Mouse (Mus musculus) skeletal muscle tissue, adult 2 months (tissue): Measurements from ENCODE around the gene Wars2.
A peak's percentile ranks its signal among the peaks of the same experiment; 100 is the strongest.

Source experiments
- DNase-seq: peaks from one replicate; pipeline ENCODE4 v3.0.0-alpha.2; 2012; ENCODE audit warnings: low read depth, low spot score

The Wars2 gene

DNA sequence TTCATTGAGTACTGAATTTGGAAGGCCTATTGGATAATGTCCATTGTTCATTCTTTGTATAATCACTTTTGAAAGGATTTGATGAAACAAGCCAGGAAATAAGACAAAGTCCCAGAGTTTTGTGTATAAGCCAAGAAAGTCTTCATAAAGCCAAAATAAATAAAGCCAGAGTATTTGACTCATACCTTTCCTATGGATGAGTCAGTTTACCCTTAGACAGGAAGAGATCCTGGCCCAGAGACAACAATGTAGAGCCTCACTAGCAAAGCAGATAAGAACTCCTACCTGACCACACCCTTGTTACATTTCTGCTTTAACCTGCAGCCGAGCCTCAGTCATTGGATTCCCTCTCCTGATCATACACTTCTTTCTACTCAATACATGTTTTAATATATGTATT lies 47.2 kb downstream of the Wars2 start:
- no peak for DNase-seq

DNA sequence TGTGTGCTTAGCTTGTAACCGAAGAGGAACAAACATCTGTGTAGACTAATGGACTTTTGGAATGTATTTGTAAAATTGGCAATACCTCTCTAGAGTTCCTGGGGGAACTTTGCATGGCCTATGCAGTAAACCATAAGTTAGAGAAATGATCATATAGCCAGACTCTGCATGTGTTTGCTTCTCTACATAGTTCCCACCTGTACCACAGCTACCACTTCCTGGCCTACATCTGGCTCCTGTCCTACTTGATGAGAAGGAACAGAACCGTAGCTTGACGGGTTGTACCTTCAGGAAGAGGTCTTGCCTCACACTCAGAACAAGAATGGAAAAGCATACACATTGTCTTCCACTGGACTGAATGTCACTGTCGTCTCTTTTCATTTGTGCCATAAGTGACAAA lies 52.7 kb downstream of the Wars2 start:
- DNase-seq: no peak

DNA sequence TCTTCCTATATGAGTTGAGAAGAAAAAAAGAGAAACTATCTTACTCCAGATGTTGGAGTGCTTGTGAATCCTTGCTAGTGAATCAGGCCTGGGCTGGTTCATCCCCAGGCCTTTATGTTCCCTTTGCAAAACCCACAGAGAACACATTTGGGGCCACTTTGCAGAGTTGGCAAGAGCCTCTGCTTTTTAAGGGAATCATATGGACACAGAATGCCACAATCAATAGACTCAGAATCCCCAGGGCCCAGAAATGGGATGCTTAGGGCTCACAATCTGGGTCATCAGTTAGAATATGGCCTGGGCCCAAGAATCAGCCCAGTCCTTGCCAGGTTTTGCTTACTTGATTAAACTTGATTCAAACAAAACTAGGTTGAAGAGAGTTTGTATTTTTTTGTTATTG lies 62.5 kb downstream of the Wars2 start:
- DNase-seq: no peak

DNA sequence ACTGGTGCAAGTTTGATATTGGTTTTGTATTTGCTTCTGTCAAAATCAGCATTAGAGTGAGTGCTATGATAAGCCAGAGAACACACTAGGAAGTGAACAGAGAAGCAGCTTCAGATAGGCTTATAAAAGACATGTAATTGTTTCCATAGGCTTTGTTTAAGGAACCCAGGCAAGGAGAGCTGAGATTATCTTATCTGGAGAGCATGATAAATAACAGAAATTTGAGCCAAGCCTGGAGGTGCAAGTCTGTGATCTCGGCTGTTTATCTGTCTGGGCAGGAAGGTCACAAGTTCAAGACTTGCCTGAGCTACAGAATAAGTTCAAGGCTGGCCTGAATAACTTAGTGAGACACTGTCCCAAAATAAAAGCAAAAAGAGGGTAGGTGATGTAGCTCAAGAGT lies 67.5 kb downstream of the Wars2 start:
- no peak for DNase-seq

DNA sequence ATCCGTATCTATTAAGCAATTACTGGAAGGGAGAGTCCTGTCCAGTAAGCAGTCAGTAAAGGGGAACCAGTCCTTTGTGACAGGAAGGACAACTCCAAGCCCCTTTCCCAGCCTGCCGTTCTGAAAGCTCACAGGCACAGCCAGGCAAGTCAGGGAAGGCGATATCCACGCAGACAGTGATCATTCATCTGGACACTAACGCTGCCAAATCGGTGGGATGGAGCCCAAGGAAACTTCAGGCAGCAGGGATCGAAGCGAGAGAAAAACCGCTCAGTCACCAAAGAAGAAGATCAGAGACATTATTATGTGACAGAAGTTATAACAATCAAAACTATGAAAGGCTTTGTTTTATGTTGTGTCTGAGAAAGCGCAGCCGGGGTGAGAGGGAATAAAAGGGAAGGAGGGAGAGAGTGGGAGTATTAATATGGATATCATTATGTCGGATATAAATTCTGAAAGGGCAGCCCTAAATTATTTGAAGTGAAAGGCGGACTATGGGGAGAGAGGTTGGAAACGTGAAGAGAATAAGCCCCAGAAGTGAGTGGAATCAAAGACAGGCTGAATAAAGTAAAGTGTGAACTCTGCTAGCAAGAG lies 70.3 kb downstream of the Wars2 start:
- DNase-seq: no peak

DNA sequence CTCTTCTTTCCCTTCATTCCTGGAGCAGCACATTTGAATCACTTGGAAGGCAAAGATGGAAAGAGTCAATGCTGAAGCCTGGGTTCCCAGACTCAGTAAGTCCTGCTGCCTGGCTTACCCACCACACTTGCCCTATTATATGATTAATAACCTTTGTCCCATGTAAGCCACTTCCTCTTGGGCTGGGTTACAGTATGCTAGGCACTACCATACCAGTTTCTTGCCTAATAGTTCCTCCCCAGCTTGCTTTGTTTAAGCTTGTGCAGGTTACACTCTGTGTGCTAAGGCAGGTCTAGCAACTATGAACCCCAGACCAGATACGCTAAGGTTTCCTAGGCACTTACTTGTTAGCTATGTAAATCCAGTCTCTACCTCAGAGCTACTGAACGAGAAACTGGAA lies 86.9 kb downstream of the Wars2 start:
- no peak for DNase-seq

DNA sequence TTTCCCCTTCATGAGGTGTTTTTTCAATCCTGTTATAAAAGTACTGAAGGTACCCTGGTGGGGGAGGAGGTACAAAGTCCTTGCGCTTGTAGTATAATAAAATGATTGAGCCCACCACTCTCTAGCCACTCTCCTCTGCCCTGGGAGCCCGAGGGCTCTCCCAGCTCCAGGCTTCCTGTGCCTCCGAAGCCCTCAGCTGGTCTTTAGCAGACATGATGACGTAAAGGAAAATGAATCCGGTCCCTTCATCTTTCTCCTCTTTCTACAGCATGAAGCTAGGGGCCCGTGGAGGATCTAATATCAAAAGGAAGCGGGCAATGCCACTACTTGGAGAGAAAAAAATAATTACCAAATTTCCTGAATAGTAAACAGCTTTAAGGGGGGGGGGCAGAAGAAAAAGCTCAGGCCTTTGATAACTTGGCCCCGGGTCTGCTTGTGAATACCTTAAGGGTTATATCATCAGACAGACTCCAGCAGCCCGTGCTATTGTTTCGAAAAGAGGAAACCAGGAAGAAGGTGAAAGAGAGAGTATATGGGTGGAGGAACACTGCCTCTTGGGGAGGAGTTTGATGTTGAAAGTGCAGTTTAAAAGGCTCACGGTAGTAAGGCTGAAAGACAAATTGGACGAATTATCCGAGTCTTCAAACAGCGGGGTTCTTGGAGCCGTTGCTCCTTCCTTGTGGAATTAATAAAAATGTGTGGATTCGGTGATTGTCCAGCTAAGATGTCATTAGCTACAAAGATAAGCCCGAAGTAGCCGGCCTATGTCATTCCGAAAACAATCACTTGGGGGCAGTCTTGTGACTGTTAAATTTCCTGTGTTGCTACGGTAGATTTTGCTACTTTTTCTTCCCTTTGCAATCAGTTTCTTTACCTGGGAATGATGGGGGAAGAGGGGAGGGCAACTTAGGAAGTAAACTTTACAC lies 92.8 kb downstream of the Wars2 start:
- no peak for DNase-seq

DNA sequence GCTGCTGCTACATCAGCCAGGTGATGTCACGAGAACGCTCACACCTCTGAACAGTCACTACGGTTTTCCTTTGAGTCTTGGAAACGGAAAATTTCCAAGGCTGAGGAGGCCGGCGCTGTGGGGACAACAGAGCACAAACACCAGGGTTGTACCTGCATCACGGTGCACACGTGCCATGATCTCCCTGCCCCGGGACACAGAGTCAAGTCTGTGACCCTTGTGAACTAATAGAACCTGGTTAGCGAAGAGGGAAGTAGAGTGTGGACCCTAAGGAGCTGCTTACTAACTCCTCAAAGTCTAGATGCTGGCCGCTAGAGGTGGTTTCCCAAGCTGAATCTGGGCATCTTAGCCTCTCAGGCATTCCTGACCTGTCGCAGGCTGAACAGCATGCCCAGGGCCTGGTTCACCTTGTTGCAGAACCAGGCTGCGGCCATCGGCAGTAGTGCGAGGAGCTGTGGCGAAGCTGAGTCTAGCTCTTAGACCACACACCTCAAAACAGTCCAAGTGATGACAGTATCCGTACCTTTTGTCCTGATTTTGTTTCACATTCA lies 93.5 kb downstream of the Wars2 start:
- no peak for DNase-seq

DNA sequence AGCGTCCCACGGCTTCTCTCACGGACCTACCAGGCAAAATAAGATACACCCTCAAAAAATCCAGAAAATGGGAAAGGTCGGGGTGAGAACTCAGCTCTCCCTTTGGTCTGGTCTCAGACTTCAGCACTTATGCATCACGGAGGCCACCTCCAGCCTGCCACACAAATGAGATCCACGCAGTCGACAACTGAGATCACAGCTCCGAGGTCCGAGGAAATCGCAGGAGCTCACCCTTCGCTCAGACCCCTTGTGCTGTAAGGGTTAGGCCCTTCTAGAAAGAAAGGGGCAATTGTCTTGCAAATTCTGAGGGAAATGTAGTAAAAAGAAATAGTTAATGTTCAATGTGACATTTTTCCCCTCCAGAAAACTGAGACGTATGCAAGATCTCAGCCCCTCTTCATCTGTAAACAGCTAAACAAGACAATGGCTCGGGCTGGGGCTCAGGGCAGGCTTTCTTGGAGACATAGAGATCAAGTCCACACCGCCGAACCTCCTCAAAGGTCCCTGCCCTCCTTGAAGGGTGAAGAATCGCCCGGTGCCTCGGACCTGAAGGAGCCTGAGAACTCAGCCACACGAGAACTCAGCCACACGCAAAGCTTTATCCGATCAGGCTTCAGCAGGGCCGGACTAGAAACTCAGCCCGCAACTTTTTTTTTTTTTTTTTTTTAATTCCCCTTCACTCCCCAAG lies 94.4 kb downstream of the Wars2 start:
- DNase-seq: no peak

DNA sequence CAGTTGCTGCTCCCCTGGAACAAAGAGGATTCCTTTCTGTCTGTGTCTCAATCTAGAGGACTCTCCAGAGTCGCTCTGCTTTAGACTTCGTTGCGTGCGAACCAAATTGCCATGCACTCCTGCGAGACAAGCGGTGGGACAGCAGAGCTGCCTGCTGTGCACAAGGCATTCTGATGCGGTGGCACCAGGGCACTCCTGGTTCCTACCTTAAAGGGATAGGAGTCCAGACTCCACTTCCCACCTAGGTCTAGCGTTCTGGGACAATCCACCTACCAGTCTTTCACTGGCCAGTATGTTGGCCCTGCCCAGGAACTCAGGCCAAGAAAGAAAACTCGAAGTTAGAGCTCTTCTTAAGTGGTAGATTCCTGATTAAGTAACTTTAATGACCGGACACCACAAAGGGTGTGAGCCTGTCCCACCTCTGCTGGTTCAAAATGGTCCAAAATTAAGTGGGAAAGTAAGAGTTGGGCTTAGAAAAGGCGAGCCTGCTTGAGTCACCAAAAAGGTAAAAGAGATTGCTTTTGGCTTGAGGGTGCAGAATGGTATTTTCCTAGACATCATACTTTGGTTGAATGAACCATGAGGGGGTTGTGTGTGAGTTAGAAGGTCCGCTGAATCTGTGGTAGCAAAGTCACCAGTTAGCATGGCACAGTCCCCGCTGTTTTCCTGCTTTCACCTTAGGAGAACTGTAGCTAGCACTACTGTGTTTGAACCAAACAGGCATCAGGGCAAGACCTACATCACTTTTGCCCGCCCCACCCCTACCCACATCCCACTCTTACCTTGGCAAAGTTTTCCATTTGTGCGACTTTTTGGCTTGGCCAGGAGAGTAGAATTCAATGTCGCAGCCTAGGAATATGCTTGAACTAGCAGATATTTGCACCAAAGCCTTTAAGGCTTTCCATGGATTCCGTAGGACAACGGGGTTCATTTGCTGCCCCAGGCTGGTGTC lies 95.2 kb downstream of the Wars2 start:
- DNase-seq: no peak

DNA sequence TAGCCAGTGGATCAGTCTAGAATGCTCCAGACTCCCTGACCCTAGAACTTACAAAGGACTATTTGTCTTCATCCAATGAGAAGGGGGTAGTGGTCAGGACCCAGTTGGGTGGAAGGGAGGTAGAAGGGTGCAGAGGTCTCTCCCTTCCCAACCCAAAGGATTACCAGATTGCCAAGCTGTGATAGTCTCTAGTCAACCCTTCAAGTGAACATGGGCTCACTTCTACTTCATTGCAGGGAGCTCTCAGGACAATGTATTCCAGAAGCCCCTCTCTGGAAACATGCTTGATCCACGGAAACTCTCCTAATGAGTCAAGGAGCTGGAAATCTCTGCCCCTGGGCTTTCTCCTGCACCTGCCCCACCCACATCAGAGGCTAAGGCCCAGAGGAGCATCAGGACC lies 97.8 kb downstream of the Wars2 start:
- no peak for DNase-seq

DNA sequence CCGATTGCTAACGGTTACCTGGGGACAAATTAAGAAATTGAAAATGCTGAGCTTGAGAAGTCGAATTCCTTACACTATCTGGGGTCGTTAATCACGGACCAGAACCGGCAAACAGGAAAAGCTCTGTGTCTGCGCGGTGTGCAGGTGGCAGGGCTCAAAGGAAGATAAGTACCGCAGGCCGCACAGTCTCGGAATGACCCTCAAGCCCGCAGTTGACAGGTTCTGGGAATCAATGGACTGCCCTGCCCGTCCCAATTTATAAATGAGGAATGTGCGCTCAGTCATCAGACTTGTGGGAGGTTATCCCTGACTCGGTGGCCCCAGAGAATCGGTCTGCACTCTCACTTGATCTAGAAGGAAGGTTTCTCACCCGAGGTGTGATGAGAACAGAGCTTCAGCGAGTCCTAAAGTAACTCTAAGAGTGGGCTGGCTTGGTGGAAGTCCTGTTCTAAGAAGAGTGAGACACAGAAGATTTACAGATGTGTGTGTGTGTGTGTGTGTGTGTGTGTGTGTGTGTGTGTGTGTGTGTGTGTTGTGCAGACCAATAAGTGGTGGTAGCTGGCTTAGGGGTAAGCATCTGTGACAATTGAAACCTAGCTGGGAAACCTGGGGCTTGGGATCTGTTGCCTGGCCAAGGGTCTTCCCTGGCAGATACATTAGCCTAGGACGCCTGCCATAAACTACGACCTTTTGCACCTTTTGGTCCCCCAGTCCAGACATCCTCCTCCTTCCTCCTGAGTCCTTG lies 98.6 kb downstream of the Wars2 start:
- no peak for DNase-seq

DNA sequence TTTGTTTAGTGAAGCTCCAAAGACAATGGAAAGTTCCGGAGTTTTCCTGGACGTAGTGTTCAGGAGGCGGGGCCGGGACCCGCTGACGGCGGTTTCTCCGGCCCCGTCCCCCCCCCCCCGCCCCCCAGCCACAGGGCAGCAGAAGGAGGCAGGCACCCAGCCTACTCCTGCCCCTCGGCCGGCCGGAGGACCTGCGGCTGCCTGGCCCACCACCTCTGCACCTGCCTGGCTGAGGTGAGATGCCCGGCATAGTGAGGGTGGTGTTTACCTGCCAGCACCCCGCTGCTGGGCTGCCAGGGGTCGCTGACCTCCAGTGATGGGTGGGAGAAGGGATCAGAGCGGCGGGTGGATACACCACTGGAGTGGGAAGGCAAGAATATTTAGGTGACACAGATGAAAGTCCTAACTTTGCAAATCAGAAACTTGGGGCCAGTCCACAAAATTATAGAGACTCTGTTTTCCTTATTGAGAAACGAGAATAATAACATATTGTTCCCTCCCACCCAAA lies 99.4 kb downstream of the Wars2 start, which contains the start of gene Tbx15:
Gene Tbx15 (plus strand): TSS at position 169 of the 508 bp plus-strand sequence.
- no peak for DNase-seq

DNA sequence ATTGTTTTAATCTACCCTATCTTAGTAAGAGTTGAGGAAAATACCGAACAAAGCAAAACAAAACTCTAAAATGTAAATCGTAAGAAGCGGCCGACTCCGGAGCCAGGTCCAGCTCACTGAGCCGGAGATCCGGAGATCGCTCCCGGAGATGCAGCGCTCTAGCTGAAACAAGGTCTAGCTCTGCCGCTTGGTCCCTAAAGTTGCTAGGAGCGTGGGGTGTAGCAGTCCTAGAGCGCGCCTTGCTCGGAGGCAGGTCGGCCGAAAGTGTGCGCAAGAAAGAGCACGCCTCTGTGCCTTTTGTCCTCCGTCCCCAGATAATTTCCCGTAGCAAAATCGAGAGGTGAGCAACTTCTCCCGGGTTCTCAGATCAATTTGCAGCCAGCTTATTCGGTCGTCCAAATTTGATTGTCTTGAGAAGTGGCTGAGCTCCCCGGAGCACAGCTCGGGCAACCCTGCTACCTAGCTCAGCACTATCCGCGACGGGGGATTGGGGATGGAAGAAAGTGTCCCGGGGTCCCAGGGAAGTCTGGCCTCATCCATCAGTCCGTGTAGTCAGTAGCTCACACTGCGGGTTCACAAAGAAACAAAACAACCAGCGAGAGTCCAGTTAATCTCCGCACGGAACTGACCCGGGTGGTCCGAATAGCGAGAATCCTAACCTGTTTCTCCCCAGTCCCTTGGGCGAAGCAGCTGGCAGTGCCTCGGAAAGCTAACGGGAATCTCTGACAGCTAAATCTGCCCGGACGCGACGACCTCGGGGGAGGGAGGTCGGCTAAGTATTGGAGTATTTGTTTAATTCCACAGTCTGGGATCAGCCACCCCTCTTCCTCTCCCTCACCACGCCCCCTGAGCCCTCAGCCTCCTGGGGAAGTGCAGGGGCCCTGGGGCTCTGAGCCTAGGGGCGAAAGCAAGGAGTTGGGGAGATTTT lies 100.2 kb downstream of the Wars2 start:
- DNase-seq: no peak

DNA sequence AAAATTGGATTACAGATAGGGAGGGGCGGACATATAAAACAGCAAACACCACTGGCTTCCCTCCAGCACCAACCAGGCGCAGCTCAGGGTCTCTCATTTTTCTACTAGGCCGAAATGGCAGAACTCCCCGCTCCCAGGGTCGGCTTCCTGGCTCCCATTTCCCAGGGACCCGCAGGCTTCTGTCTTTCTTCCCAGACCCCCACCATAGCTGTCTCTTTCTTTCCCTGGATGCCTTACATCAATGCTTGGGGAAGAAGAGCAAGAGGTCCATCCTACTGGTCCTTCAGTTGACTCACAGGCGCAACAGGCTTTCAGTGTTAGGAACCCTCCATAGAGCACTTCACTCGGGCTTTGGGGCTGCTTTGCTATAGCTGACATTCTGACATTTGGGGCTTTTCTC lies 101.6 kb downstream of the Wars2 start:
- no peak for DNase-seq

DNA sequence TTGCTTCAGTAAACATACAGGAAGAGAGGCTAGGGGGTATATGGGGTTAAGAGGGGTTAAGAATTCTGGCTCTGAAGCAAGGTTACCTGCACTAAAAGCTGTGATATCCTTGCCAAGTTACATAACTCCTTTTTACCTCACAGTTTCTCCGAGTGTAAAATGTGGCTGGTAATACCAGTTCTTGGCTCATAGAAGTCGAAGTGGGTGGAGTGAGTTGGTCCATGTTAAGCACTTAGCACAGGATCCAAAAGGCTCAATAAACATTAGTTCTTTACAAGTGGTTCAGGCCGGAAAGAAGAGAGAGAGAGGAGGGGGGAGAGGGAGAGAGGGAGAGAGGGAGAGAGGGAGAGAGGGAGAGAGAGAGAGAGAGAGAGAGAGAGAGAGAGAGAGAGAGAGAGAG lies 104.5 kb downstream of the Wars2 start:
- no peak for DNase-seq

DNA sequence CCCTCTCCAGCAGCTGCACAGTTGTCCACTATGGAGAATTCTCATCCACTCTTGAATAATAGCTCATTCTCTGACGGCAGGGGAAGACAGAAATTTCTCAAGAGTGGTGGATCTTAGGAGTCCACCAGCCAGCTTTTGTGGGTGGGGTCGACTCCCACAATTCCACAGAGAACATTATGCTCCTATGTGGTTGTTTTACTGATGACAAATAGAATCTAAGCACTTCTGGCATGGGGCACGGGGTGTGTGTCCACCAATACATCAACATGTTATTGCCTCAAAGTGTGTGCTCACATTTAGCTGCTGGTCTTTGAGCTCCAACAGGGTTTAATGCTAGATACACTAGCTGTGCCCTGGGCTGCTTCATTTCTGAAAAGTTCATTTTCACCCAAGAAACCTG lies 105.8 kb downstream of the Wars2 start:
- DNase-seq: peak; percentile 65

DNA sequence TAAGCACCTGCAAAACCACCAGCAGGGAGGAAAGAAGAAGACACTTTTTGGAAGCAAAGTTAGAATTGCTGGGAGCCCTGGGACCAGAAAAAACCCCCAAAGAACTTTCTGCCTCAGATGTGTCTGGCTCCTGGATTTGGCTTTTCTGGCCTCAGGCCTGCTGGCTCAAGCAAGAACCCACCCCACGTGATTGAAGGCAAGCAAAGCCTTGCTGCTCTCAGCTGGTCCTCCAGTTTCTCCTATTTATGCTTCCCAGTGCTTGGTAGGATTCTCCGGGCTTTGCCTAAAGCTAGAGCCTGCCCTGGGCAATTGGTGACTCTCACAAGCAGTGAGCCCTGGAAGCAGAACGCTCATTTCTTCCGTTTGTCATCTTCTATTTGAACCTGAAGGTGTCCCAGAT lies 106.7 kb downstream of the Wars2 start:
- DNase-seq: peak; percentile 68
